Mouse (Mus musculus) brain, embryonic 14.5 days (tissue): Measurements from ENCODE around the gene A830031A19Rik. TPM values are rescaled to one million over a fixed set of nuclear protein-coding genes. Genes with fewer than 3 reads are reported as not detected.

Source experiments
- DNase-seq: peaks from one replicate; pipeline ENCODE4 v3.0.0-alpha.2; 2011; ENCODE audit warnings: low read depth
- CTCF ChIP-seq: fragments of 200-500 bp; IDR thresholded peaks from 2 replicates; pipeline ENCODE4 v1.5.1; 2012; ENCODE audit warnings: inconsistent platforms, mild to moderate bottlenecking, moderate library complexity, borderline replicate concordance; ENCODE audit not compliant: insufficient read depth, insufficient read length; ENCODE audit errors: extremely low read depth
- POLR2A ChIP-seq: fragments of 200-500 bp; IDR thresholded peaks from 2 replicates; pipeline ENCODE4 v1.6.1; 2012; ENCODE audit warnings: mild to moderate bottlenecking, inconsistent platforms, borderline replicate concordance; ENCODE audit not compliant: poor library complexity, insufficient read depth, insufficient read length, severe bottlenecking; ENCODE audit errors: extremely low read depth
- polyA plus RNA-seq: library from polyadenylated mRNA; depleted of rRNA; stranded (reverse); fragments of >200 nt; gene quantifications from 2 replicates; pipeline ENCODE4 v1.2.3, GENCODE M21; 2012

Gene A830031A19Rik
- polyA plus RNA-seq, 1 experiment = 0.15 TPM

DNA sequence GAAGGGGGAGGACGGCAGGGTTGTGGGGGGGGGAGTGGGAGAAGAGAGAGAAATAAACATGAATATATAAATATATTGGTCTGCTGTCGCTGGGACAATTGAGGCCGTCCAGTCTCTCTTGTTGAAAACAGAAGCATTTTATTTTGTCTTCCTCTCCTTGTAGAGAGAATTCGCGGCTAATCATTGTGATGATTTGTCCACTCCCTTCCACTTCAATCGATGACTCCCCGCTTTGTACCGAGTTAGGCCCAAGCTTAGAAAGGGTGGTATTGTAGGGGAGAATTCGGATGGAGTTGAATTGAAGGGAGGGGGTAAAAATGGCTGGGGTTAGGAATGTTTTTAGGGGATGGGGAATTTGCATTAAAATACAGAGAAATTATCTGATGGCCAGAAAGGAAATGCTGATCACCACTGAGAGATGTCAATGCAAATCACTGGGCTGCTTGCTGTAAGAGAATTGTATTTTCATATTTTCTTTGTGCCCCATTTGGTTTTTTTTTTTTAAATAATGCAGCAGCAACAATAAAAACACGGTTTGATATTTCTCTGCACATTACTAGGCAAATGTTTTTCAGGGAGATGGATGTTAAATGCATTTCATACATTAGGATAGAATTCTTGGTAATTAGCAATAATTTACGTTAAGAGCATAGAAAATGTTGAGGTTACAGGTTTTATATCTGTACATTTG lies 7.7 kb upstream of the A830031A19Rik start:
- peak; percentile 66 for DNase-seq
- TF ChIP-seq CTCF (no peak), POLR2A (no peak)

DNA sequence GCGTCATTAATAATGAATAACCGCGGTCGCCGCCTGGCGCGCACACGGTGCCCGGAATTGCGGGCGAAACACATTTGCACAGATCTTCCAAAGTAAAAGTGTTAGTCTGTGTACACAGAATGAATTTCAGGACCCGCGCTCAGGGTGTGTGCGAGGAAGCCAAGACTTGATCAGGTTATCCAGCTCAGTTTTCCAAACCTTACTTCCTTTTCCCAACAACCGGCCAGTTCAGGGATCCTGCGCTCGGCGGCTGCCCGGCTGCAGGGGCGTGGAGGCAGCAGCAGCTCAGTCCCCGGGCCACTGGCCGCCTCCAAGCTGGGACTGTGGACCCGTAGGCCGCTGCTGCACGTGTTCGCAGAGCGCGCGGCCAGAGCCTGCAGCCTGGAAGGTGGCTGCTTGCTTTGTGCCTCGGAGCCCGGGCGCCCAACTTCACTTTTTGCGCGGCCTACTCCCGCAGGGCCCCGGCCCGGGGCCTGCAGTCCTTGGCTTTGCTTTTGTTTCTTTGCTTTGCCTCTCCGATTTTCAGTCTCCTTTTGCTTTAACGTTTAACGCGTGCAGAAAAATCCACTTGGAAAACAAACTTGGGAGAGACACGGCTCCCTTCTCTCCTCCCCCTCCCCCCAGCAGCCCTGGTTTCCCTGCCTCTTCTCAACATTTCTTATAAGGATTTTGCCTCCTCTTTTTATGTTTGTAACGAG lies 7.0 kb upstream of the A830031A19Rik start:
- peak; percentile 83 for DNase-seq
- TF ChIP-seq POLR2A (no peak), CTCF (no peak)

DNA sequence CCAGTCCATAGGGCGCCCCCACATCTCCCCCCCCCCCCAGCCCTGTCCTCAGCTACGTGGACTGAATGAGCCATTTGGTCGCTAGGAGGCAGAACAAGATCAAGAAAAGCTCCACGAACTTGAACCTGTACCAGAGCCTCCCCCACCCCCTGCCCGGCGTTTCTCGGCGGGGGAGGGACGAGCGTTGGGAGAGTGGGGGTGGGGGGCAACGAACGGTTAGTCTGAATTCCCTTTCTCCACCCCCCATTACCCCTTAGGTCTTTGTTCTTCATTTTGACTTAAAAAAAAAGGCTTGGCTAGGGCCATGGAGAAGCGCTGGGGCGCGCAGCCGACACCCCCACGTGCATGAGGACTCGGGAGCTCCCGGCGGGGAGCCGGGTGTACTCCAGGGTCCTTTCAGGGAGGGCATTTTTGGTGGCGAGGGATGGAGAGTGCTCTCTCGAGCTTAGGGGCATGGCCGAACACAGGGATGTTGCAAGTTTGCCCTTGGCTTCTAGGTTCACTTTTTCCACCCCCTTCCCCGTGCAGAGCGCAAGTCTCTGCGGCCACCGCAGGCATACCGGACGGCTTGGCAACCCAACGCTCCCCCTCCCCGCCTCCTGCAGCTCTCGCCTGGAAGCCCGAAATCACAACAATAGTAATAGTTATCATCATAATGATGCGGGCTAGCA lies 6.3 kb upstream of the A830031A19Rik start:
- peak; percentile 96 for DNase-seq
- TF ChIP-seq CTCF (peak; percentile 59; the same call in 1 of the 2 replicates), POLR2A (no peak)

DNA sequence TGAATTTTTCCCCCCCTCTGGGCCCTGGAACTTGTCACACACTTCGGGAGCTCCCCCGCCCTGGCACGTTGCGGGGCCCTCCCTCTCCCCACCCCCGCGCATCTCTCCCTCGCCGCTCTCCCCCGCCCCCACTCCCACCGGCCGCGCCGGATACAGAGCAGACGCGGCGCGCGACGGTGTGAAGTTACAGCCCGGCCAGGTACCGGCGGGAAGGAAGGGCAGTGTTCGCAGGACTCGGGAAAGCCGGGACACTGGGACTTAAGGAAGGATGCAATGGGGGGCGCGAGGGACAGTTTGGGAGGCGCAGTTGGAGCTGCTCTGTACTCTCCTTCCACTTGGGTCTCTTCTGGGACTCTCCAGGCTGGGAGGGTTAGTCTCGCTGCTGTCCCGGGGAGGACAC lies 5.7 kb upstream of the A830031A19Rik start:
- TF ChIP-seq POLR2A = no peak
- DNase-seq = peak; percentile 88

DNA sequence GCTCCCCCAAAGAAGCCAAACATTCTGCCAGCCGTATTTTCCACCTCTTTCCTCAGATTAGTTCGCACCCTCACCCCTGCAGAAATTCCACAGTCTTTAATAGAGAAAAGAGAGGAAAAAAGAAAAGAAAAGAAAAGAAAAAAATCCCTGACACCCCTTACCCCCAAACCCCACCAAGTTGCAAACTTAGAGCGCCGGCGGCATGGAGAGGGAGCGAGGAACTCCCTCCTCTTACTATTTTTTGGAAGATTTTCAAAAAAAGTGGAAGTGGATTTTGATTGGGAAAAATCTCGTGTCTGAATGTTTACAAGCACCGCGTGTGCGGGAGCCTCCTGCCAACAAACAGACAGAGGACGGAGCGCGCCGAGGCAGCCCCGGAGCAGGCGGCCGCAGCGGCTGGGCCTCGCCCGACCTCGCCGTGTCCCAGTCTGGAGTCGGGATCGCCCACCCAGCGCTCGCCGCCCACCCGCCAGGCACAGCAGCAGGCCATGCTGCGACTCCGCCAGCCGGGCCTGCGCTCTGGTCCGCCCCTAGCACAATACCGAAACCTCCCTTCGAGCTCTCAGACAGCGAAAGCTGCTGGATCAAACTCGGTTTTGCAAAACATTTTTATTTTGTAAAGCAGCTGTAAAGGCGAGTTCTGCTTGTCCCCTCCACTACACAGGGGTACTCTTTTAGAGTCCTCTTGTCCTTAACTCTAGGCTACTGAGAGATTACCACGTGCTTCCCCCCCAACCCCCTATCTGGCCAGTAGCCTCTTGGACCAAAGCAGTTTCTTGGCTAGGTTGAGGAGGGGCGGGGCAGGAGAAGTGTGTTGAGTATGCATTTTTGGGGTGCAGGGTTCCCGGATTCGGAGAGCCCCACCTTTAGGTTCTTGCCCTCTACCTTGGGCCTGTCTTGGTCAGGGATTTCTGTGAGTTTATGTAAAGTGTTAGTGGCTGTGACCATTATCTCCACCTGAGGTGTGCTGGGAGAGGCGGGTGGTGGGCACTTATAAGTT lies 4.8 kb upstream of the A830031A19Rik start:
- peak; percentile 85 for DNase-seq
- TF ChIP-seq POLR2A (no peak), CTCF (no peak)

DNA sequence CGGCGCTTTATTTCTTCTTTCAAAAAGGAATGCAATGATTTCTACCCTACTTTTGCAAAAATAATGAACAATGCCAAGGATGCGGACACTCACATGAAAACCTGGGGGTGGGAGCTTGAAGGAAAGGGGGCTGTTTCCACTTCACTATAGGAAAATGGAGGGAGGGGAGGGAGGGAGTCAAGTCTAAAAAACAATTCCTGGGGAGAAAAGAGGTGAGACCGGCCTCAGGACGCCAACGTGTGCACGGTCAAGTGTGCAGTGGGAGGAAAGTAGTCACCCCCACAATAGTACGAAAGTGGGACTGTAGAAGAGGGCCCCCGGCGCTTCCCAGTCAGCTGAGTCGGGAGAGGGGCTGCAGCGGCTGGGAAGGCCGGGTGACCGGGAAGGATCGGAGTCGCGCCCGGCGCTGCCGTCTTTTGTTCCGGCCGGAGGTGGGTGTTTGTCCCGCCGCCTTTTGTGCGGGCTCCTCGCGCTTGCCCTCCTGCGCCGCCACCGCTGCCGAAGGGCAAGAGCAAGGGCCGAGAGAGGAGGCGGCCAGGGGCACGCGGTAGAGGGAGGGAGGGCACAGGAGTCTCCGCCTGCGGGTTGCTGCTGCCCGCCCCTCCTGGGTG lies 4.0 kb upstream of the A830031A19Rik start:
- no peak for TF ChIP-seq CTCF
- no peak for TF ChIP-seq POLR2A
- DNase-seq = peak; percentile 66

DNA sequence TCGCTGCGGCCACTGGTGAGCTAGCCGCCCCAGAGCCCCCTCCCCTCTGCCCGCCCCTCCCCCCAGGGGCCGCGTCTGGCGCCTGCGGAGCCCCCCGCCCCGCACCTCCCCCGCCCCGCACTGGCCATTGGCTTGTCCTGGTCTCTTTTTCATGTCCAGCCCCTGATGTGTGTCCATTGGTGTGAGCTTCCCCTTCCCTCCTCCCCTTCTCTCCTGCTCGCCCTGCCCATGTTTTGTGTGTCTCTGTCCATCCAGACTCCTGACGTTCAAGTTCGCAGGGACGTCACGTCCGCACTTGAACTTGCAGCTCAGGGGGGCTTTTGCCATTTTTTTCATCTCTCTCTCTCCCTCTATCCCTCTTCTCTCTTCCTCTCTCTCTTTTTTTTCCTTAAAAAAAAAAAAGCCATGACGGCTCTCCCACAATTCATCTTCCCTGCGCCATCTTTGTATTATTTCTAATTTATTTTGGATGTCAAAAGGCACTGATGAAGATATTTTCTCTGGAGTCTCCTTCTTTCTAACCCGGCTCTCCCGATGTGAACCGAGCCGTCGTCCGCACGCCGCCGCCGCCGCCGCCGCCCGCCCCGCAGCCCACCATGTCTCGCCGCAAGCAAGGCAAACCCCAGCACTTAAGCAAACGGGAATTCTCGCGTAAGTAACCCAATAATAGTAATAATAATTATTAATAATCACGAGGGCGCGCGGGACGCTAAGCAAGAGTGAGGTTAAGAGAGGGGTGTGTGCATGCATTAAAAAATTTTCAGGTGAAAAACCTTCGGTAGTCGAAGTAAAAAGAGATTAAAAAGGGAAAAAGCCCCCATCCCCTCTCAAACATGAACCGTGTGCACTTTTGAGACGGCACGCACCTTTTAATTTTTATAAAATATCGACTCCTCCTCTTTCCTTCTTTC lies 3.2 kb upstream of the A830031A19Rik start, which contains the start of gene Bcl11a:
Gene Bcl11a, plus strand, starts transcription at position 262 of the 911 bp plus-strand sequence.
- TF ChIP-seq CTCF (no peak), POLR2A (no peak; the same call in 1 of the 2 replicates)

DNA sequence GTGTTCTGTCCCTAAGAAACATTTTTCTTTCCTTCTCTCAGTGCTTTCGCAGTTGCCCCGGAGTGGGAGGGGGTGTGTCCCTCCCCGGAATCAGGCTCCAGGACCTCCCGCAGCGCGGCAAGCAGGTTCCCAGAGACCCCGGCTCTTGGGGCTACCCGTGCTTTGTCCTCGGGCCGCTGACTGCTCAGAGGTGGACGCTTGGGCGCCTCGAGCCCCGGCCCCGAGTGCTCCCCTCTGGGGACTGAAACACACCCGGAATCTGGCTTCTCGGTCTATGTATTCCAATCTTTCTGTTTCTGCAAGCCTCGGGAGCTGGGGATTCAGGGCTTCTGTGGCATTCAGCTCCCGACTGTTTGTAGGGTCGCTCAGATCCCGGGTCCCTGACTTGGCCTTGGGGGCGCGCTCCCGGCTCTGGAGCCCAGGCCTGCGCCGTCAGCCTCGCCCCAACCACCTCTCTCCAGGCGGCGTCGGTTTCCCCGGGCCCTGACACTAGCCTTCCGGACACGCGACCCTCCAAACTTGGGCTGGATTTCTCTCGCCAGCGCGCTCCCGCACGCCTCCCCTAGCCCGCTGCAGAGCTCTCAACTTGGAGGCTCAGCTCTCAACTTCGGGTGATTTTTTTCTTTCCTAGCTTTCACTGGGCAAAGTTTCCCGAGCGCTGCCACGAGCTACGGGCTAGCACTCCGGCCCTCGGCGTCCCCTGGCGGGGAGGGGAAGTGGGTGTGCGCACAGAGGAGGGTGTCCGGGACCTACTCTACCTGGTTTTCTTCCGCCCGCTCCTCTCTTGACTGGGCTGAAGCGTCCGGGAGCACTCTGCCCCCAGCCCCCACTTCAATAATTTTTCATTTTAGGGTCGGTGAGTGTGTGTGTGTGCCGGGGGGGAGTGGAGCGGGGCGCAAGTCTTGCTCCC lies 2.2 kb upstream of the A830031A19Rik start:
- peak; percentile 32; the same call in 1 of the 2 replicates for TF ChIP-seq CTCF
- no peak for TF ChIP-seq POLR2A
- peak; percentile 82 for DNase-seq

More for the DNA sequence above, 3.2 kb upstream of the A830031A19Rik start, which contains the start of gene Bcl11a:
- DNase-seq = peak; percentile 98
